Mouse (Mus musculus) left cerebral cortex, postnatal 25 days (tissue): ENCODE data around the gene Tcp1. TPM values are rescaled to one million over a fixed set of nuclear protein-coding genes. Genes with fewer than 3 reads are reported as not detected.
A peak's percentile ranks its signal among the peaks of the same experiment; 100 is the strongest.
"Not testable (repeated sequence)": the region's sequence is repeated elsewhere in the genome, so short reads cannot be mapped to it uniquely, and the experiment has no call there.

Source experiments
- DNase-seq, 2 experiments: peaks; one replicate each; pipeline ENCODE4 v3.0.0; 2022; ENCODE audit warnings: low spot score in 2 of 2, mixed read lengths in 1 of 2
- intact Hi-C: fragments of 180-260 bp; cut with DNase I; formaldehyde crosslinking; loops from one replicate; pipeline ENCODE4 v1.15.1; 2025
- total RNA-seq, 2 experiments: library from RNA; stranded (reverse); gene quantifications; 2 replicates each; pipeline ENCODE4 v1.2.3; 2021

Gene Tcp1
- total RNA-seq, 2 experiments from 2014 or later: 210 to 217 TPM

DNA sequence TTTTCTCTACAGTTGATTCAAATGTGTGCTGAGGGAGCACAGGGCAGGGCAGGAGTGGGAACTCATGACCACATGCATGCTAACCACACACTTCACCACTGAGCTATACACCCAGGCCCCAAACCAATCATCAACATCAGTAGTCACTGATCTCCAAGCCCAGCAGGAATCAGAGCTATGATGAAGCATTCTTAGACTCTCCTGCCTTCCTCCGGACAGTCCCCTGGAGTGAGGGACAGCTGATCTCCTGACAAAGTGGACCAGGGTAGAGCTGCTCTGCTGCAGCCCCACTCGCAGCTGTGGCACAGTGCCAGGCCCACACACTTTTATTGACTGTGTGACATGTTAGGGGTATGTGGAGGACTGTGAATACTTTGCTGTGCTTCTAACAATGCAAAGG is 43.9 kb downstream of the Tcp1 start:
- DNase-seq, intact Hi-C loops: not testable (repeated sequence)

DNA sequence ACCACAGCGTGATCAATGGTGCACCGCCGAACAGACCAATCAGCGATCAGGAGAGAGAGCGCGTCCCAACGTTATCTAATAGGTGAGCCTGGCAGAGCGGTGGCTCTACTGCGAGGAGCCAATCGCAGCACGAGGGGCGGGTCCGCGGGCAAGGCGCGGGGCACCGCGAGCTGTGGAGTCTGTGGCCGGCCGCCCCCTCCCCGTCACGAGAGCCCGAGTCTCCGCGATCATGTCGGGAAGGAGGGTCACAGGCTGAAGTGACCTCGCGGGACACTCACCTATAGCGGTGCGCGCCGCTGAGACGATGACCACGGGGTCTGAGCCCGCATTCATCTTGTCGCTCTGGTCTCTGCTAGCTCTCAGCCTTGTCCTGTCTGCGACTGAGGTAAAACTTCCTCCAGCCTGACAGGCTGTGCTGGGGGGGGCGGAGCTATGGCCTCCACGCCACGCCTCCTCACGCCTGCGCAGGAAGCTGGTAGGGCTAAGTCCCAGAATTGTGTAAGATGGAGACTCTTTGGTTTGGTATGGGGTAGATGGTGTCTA is 44.9 kb downstream of the Tcp1 start, which contains the start of gene Acat2:
Acat2 (minus strand) TSS at position 417 of the 543 bp plus-strand sequence.
- intact Hi-C loops: loop anchor here (2.0 to 5.0 kb wide), 2 partner anchors 32 to 43 kb away; partner anchors contain the start of genes Mrpl18 and Tcp1
- DNase-seq: peak; percentile 97 to 98

DNA sequence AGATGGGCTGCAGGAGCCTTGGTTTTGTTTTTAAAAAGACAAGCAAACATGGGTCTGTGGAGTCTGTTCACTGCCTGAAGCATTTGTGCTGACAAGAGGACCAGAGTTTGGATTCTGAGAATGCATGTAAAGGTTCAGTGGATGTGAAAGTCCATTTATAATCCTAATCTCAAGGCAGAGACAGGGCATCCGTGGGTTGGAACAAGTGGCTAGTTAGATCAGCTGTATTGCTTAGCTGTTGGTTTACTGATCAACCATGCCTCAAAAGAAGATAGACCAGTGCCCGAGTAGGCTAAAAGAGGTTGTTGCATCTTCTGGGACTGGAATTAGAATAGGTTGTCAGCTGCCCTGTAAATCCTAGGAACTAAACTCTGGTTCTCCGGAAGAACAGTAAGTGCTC is 48.0 kb downstream of the Tcp1 start:
- intact Hi-C loops: loop anchor here (5.0 kb wide), 1 partner anchor 46 kb away; the partner anchor contains the start of genes Mrpl18 and Tcp1
- no peak for DNase-seq

DNA sequence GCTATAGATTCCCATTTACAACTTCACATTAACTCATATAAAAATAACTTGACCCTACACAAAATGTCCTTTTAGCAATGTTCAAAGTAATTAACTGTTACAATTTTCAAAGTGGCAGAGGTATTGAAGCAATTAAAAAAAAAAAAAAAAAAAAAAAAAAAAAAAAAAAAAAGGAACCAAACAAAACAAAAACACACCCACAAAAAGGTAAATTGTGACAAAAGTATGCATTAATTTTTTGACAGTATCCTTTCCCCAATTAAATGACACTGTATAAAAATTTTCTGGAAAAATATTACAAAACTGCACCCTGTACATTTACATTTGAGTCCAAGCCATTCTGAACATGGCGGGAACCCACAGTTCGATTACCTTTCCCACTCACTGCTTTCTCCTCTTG is 51.7 kb downstream of the Tcp1 start:
- no peak for DNase-seq
- intact Hi-C loops: no loop called here

DNA sequence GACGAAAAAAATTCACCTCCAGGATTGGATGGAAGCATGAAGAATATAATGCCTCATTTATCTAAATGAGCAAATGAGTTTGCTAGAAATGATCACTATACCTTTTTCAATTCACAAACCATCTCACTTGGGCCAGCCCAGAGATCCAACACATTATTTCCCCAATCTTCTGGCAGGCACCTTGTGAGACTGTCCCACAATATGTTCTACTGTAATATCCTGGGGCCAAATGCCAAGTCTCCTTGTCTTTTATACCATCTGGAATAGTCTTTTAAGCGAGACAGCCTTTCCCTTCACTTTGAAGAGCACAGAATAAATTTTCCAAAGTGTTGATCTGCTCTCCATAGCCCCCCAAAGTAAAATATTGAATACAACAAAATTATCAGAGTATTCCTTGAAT is 58.4 kb downstream of the Tcp1 start:
- intact Hi-C loops: no loop called here
- DNase-seq: no peak

Other genes starting within 250 kb of the Tcp1 start
- gene Slc22a1, start 239.9 kb upstream of the Tcp1 start, total RNA-seq: 1 to 10 TPM in 1 of 2 experiments, under 1 TPM in 1; 0.87 to 1.9 TPM
- 10 to 100 TPM; 28.5 to 29.2 TPM for gene Igf2r, start 146.0 kb upstream of the Tcp1 start, total RNA-seq
- gene Mas1, start 47.6 kb upstream of the Tcp1 start, total RNA-seq: 10 to 100 TPM; 37.2 to 39.0 TPM
- under 1 TPM in 1 of 2 experiments, not detected in 1; 0.37 TPM for gene Mrgprh, start 39.7 kb upstream of the Tcp1 start, total RNA-seq
- gene Pnldc1, start 5.5 kb upstream of the Tcp1 start, total RNA-seq: 1 to 10 TPM; 2.3 to 2.7 TPM
- 10 to 100 TPM; 59.7 to 65.2 TPM for gene Mrpl18, start 644 bp downstream of the Tcp1 start, total RNA-seq
- 1 to 10 TPM; 2.6 to 3.9 TPM for gene Acat3, start 24.9 kb downstream of the Tcp1 start, total RNA-seq
- gene Acat2, start 45.0 kb downstream of the Tcp1 start, total RNA-seq: 10 to 100 TPM; 59.1 to 60.8 TPM
- 10 to 100 TPM; 50.9 to 53.6 TPM for gene Wtap, start 78.5 kb downstream of the Tcp1 start, total RNA-seq
- gene Sod2, start 91.1 kb downstream of the Tcp1 start, total RNA-seq: 100 to 1,000 TPM; 267 to 275 TPM
- not detected for gene Gpr31b, start 136.6 kb downstream of the Tcp1 start, total RNA-seq
- under 1 TPM; 0.23 to 0.30 TPM for gene Tcp10b, start 145.4 kb downstream of the Tcp1 start, total RNA-seq
- gene Unc93a, start 216.1 kb downstream of the Tcp1 start, total RNA-seq: under 1 TPM in 1 of 2 experiments, not detected in 1; 0.14 TPM